Mouse (Mus musculus): Measurements from ENCODE around the gene Kif1c. TPM values are rescaled to one million over a fixed set of nuclear protein-coding genes. Genes with fewer than 3 reads are reported as not detected.

Kif1c gene
- polyA plus RNA-seq, 1 experiment from 2014 or later, result 14.3 TPM

- H3K9ac ChIP-seq (ENCODE audit: low read length), result peak overlapping the region; percentile 72
- no peaks in the 10 kb centered on the region for H3K27me3 ChIP-seq (replicated peaks; ENCODE audit: control insufficient read depth, insufficient read depth, low read length)
- H3K4me3 ChIP-seq (ENCODE audit: low read depth, low read length), result peak overlapping the region; percentile 70
- 49% methylated on average over 14 of the region's 14 CpGs for WGBS
- peak overlapping the region; percentile 66 for H3K4me2 ChIP-seq (ENCODE audit: low read length)
- H3K27ac ChIP-seq (ENCODE audit: low read depth), result peak overlapping the region; percentile 96
- H3K4me1 ChIP-seq (replicated peaks; ENCODE audit: control insufficient read depth, insufficient read depth, low read length), result peaks cover 21% of the 10 kb centered on the region
- no peaks in the 10 kb centered on the region for H3K9me3 ChIP-seq (ENCODE audit: control insufficient read depth, low read length)
- DNase-seq (ENCODE audit: low spot score), result no peak
- no peak for ATAC-seq (replicated peaks; ENCODE audit: low FRiP score, low TSS enrichment, low read depth)
- peaks cover 39% of the 10 kb centered on the region for H3K36me3 ChIP-seq (ENCODE audit: control insufficient read depth, insufficient read depth, low read length)
Observed at GRCm38 (mm10) chr11:70670483-70670882, 29.9 kb upstream of the Kif1c start.

- ATAC-seq (replicated peaks; ENCODE audit: low FRiP score, low TSS enrichment, low read depth) (no peak), DNase-seq (ENCODE audit: low spot score) (no peak)
- WGBS, result 88% methylated on average over 16 of the region's 16 CpGs
- H3K27ac ChIP-seq (ENCODE audit: low read depth), result no peak overlapping the region
- H3K27me3 ChIP-seq (replicated peaks; ENCODE audit: control insufficient read depth, insufficient read depth, low read length), result no peaks in the 10 kb centered on the region
- peak overlapping the region; percentile 66; the same call in 1 of the 2 replicates for H3K4me2 ChIP-seq (ENCODE audit: low read length)
- H3K9me3 ChIP-seq (ENCODE audit: control insufficient read depth, low read length), result no peaks in the 10 kb centered on the region
- H3K4me1 ChIP-seq (replicated peaks; ENCODE audit: control insufficient read depth, insufficient read depth, low read length), result peaks cover 21% of the 10 kb centered on the region
- H3K9ac ChIP-seq (ENCODE audit: low read length), result no peak overlapping the region
- H3K4me3 ChIP-seq (ENCODE audit: low read depth, low read length), result no peak overlapping the region
- peaks cover 42% of the 10 kb centered on the region for H3K36me3 ChIP-seq (ENCODE audit: control insufficient read depth, insufficient read depth, low read length)
Observed at GRCm38 (mm10) chr11:70671333-70672047, 28.9 kb upstream of the Kif1c start.

- Histone ChIP-seq H3K9me3 (ENCODE audit: control insufficient read depth, low read length) (no peaks in the 10 kb centered on the region), H3K4me3 (ENCODE audit: low read depth, low read length) (no peak overlapping the region), H3K4me1 (replicated peaks; ENCODE audit: control insufficient read depth, insufficient read depth, low read length) (peaks cover 7% of the 10 kb centered on the region), H3K9ac (ENCODE audit: low read length) (no peak overlapping the region), H3K27me3 (replicated peaks; ENCODE audit: control insufficient read depth, insufficient read depth, low read length) (no peaks in the 10 kb centered on the region), H3K4me2 (ENCODE audit: low read length) (no peak overlapping the region), H3K27ac (ENCODE audit: low read depth) (no peak overlapping the region), H3K36me3 (ENCODE audit: control insufficient read depth, insufficient read depth, low read length) (peaks cover 42% of the 10 kb centered on the region)
- WGBS, result 84% methylated on average over 6 of the region's 6 CpGs
- DNase-seq (ENCODE audit: low spot score), result no peak
- ATAC-seq (replicated peaks; ENCODE audit: low FRiP score, low TSS enrichment, low read depth), result no peak
Observed at GRCm38 (mm10) chr11:70674014-70674413, 26.3 kb upstream of the Kif1c start.

- peaks cover 47% of the 10 kb centered on the region for H3K36me3 ChIP-seq (ENCODE audit: control insufficient read depth, insufficient read depth, low read length)
- no peaks in the 10 kb centered on the region for H3K9me3 ChIP-seq (ENCODE audit: control insufficient read depth, low read length)
- no peak overlapping the region for H3K4me2 ChIP-seq (ENCODE audit: low read length)
- ATAC-seq (replicated peaks; ENCODE audit: low FRiP score, low TSS enrichment, low read depth) (no peak), DNase-seq (ENCODE audit: low spot score) (no peak)
- no peak overlapping the region for H3K9ac ChIP-seq (ENCODE audit: low read length)
- no peak overlapping the region for H3K27ac ChIP-seq (ENCODE audit: low read depth)
- WGBS, result 65% methylated on average over 11 of the region's 11 CpGs
- H3K27me3 ChIP-seq (replicated peaks; ENCODE audit: control insufficient read depth, insufficient read depth, low read length), result no peaks in the 10 kb centered on the region
- peaks cover 7% of the 10 kb centered on the region for H3K4me1 ChIP-seq (replicated peaks; ENCODE audit: control insufficient read depth, insufficient read depth, low read length)
- H3K4me3 ChIP-seq (ENCODE audit: low read depth, low read length), result no peak overlapping the region
Observed at GRCm38 (mm10) chr11:70674501-70674900, 25.8 kb upstream of the Kif1c start.

- Histone ChIP-seq H3K9ac (ENCODE audit: low read length) (no peak overlapping the region), H3K27ac (ENCODE audit: low read depth) (no peak overlapping the region), H3K9me3 (ENCODE audit: control insufficient read depth, low read length) (no peaks in the 10 kb centered on the region), H3K4me1 (replicated peaks; ENCODE audit: control insufficient read depth, insufficient read depth, low read length) (no peaks in the 10 kb centered on the region; the same call in 1 of the 2 replicates), H3K4me2 (ENCODE audit: low read length) (no peak overlapping the region), H3K4me3 (ENCODE audit: low read depth, low read length) (no peak overlapping the region), H3K36me3 (ENCODE audit: control insufficient read depth, insufficient read depth, low read length) (peaks cover 60% of the 10 kb centered on the region), H3K27me3 (replicated peaks; ENCODE audit: control insufficient read depth, insufficient read depth, low read length) (no peaks in the 10 kb centered on the region)
- no peak for DNase-seq (ENCODE audit: low spot score)
- ATAC-seq (replicated peaks; ENCODE audit: low FRiP score, low TSS enrichment, low read depth), result no peak
- WGBS, result 74% methylated on average over 9 of the region's 9 CpGs
Observed at GRCm38 (mm10) chr11:70678092-70678491, 22.3 kb upstream of the Kif1c start.

GRCm38 (mm10) chr11:70678576-70678975 lies 21.8 kb upstream of the Kif1c start:
- H3K4me2 ChIP-seq (ENCODE audit: low read length), result no peak overlapping the region
- 66% methylated on average over 2 of the region's 2 CpGs for WGBS
- no peak for DNase-seq (ENCODE audit: low spot score)
- H3K27me3 ChIP-seq (replicated peaks; ENCODE audit: control insufficient read depth, insufficient read depth, low read length), result no peaks in the 10 kb centered on the region
- no peak overlapping the region for H3K4me3 ChIP-seq (ENCODE audit: low read depth, low read length)
- H3K9me3 ChIP-seq (ENCODE audit: control insufficient read depth, low read length), result no peaks in the 10 kb centered on the region
- no peak for ATAC-seq (replicated peaks; ENCODE audit: low FRiP score, low TSS enrichment, low read depth)
- no peak overlapping the region for H3K27ac ChIP-seq (ENCODE audit: low read depth)
- no peak overlapping the region for H3K9ac ChIP-seq (ENCODE audit: low read length)
- no peaks in the 10 kb centered on the region; the same call in 1 of the 2 replicates for H3K4me1 ChIP-seq (replicated peaks; ENCODE audit: control insufficient read depth, insufficient read depth, low read length)
- H3K36me3 ChIP-seq (ENCODE audit: control insufficient read depth, insufficient read depth, low read length), result peaks cover 61% of the 10 kb centered on the region

- no peaks in the 10 kb centered on the region for H3K27me3 ChIP-seq (replicated peaks; ENCODE audit: control insufficient read depth, insufficient read depth, low read length)
- H3K27ac ChIP-seq (ENCODE audit: low read depth), result no peak overlapping the region
- ATAC-seq (replicated peaks; ENCODE audit: low FRiP score, low TSS enrichment, low read depth) (no peak), DNase-seq (ENCODE audit: low spot score) (no peak)
- H3K4me2 ChIP-seq (ENCODE audit: low read length), result no peak overlapping the region
- WGBS, result 94% methylated on average over 8 of the region's 8 CpGs
- peaks cover 63% of the 10 kb centered on the region for H3K36me3 ChIP-seq (ENCODE audit: control insufficient read depth, insufficient read depth, low read length)
- H3K9me3 ChIP-seq (ENCODE audit: control insufficient read depth, low read length), result no peaks in the 10 kb centered on the region
- no peaks in the 10 kb centered on the region; the same call in 1 of the 2 replicates for H3K4me1 ChIP-seq (replicated peaks; ENCODE audit: control insufficient read depth, insufficient read depth, low read length)
- no peak overlapping the region for H3K9ac ChIP-seq (ENCODE audit: low read length)
- H3K4me3 ChIP-seq (ENCODE audit: low read depth, low read length), result no peak overlapping the region
Observed at GRCm38 (mm10) chr11:70679361-70679760, 21.0 kb upstream of the Kif1c start.

- ATAC-seq (replicated peaks; ENCODE audit: low FRiP score, low TSS enrichment, low read depth), result no peak
- Histone ChIP-seq H3K4me2 (ENCODE audit: low read length) (no peak overlapping the region), H3K9ac (ENCODE audit: low read length) (no peak overlapping the region), H3K4me1 (replicated peaks; ENCODE audit: control insufficient read depth, insufficient read depth, low read length) (no peaks in the 10 kb centered on the region; the same call in 1 of the 2 replicates), H3K9me3 (ENCODE audit: control insufficient read depth, low read length) (no peaks in the 10 kb centered on the region), H3K36me3 (ENCODE audit: control insufficient read depth, insufficient read depth, low read length) (peaks cover 66% of the 10 kb centered on the region), H3K4me3 (ENCODE audit: low read depth, low read length) (no peak overlapping the region), H3K27ac (ENCODE audit: low read depth) (no peak overlapping the region), H3K27me3 (replicated peaks; ENCODE audit: control insufficient read depth, insufficient read depth, low read length) (no peaks in the 10 kb centered on the region)
- 88% methylated on average over 8 of the region's 8 CpGs for WGBS
- no peak for DNase-seq (ENCODE audit: low spot score)
Observed at GRCm38 (mm10) chr11:70679894-70680293, 20.5 kb upstream of the Kif1c start.

GRCm38 (mm10) chr11:70681170-70681569 lies 19.2 kb upstream of the Kif1c start:
- ATAC-seq (replicated peaks; ENCODE audit: low FRiP score, low TSS enrichment, low read depth), result no peak

More at GRCm38 (mm10) chr11:70681170-70681569, 19.2 kb upstream of the Kif1c start:
- DNase-seq (ENCODE audit: low spot score), result no peak
- Histone ChIP-seq H3K27ac (ENCODE audit: low read depth) (no peak overlapping the region), H3K4me2 (ENCODE audit: low read length) (no peak overlapping the region), H3K4me3 (ENCODE audit: low read depth, low read length) (no peak overlapping the region), H3K9ac (ENCODE audit: low read length) (no peak overlapping the region), H3K36me3 (ENCODE audit: control insufficient read depth, insufficient read depth, low read length) (peaks cover 60% of the 10 kb centered on the region), H3K9me3 (ENCODE audit: control insufficient read depth, low read length) (no peaks in the 10 kb centered on the region), H3K27me3 (replicated peaks; ENCODE audit: control insufficient read depth, insufficient read depth, low read length) (no peaks in the 10 kb centered on the region), H3K4me1 (replicated peaks; ENCODE audit: control insufficient read depth, insufficient read depth, low read length) (peaks cover under 1% of the 10 kb centered on the region; the same call in 1 of the 2 replicates)
- 62% methylated on average over 12 of the region's 12 CpGs for WGBS
